9 mouse cellular contexts compared by ENCODE assay signal in genomic region chr3:55447486-55448460, GRCm38 (mm10). TPM values are rescaled to one million over a fixed set of nuclear protein-coding genes. Genes with fewer than 3 reads are reported as not detected.
DNase-seq lines count a peak whose midpoint lies in the region; ATAC-seq lines count a peak whose summit lies in the region.
"Had no signal": no experiment of that assay in that cellular context is flagged by ENCODE, and none has a peak within 500 bp of the region (broad histone marks: within the 10 kb centered on the region; RNA-seq: fewer than 3 reads in every experiment).

No protein-coding gene starts in this region.

- DNase-seq in kidney, postnatal 14 days = peak; percentile 17
- DNase-seq in kidney, postnatal 4 days = no peak
- DNase-seq in brain, embryonic 18.5 days (ENCODE audit: low read depth, low spot score) = peak; percentile 70
- peak; percentile 82 to 93 for DNase-seq in frontal cortex, postnatal 36 days (ENCODE audit: low spot score in 2 of 2)
- peak; percentile 91 to 92 for DNase-seq in left cerebral cortex, adult 9 months (ENCODE audit: low spot score in 2 of 2)
- no peak for DNase-seq in embryo, embryonic 10 days (ENCODE audit: low spot score)
- DNase-seq in spleen, postnatal 10 days (ENCODE audit: low spot score in 2 of 2) = no peak

- no peak for ATAC-seq in erythroblast, adult 5-6 weeks (replicated peaks; ENCODE audit: low FRiP score, poor library complexity, severe bottlenecking)

RNA-seq across cellular contexts. Expression of gene Gm21954, which starts 24.2 kb away (rescaled TPM):
- total RNA-seq in erythroblast, adult 5-6 weeks (2015; ENCODE audit: low replicate concordance) = not detected in 2 replicates
- not detected in 2 replicates for total RNA-seq in erythroblast, adult 5-6 weeks (2017; ENCODE audit: low replicate concordance)
- total RNA-seq: gastrocnemius, postnatal 36 days had no signal

Comparison
In these comparisons a context has a peak if more than half of its experiments do, and no peak if none do; other contexts are left out.
1. DNase-seq: peak in kidney, postnatal 14 days (single experiment), brain, embryonic 18.5 days (single experiment), frontal cortex, postnatal 36 days (2 of 2) and left cerebral cortex, adult 9 months (2 of 2); none in kidney, postnatal 4 days (0 of 2), embryo, embryonic 10 days (single experiment) and spleen, postnatal 10 days (0 of 2).